Mouse (Mus musculus) MEL (cell line): ENCODE measurements at regions not wholly inside any gene's neighbourhood (a gene's known extent, or its start where the extent isn't known, plus 50 kb on each side); places are given as distances from the start of the nearest gene placed in this dataset.

ENCODE experiments used
- DNase-seq: peaks from one replicate; pipeline ENCODE4 v3.0.0; 2011; ENCODE audit warnings: low read depth, low spot score
- H3K27ac ChIP-seq: 2 replicates; pipeline ENCODE4 v1.5.1; 2012; ENCODE audit warnings: low read depth, mild to moderate bottlenecking, control low read depth, low read length, moderate library complexity; ENCODE audit not compliant: control insufficient read depth
- H3K27me3 ChIP-seq, 2 experiments: fragments of 150-350 bp in 1 of 2; sonication (generic) in 1 of 2; 2 replicates each; pipeline ENCODE4 v1.6.1; 2012; ENCODE audit warnings: low read length in 2 of 2, mild to moderate bottlenecking in 2 of 2, improper control_type of control experiment in 1 of 2, moderate library complexity in 1 of 2; ENCODE audit not compliant: insufficient read depth in 2 of 2, control insufficient read depth in 1 of 2
- H3K36me3 ChIP-seq, 2 experiments: 2 replicates each; pipeline ENCODE4 v1.6.1; 2012 to 2014; ENCODE audit warnings: low read length in 2 of 2, improper control_type of control experiment in 1 of 2, inconsistent platforms in 1 of 2, mild to moderate bottlenecking in 1 of 2; ENCODE audit not compliant: insufficient read depth in 2 of 2, control insufficient read depth in 1 of 2
- H3K4me1 ChIP-seq, 2 experiments: fragments of 150-350 bp in 1 of 2; sonication (generic) in 1 of 2; 2 replicates each; pipeline ENCODE4 v1.6.1; 2012; ENCODE audit warnings: low read length in 2 of 2, improper control_type of control experiment in 1 of 2, mild to moderate bottlenecking in 1 of 2; ENCODE audit not compliant: insufficient read depth in 2 of 2, control insufficient read depth in 1 of 2
- H3K4me3 ChIP-seq, 2 experiments: fragments of 150-350 bp in 1 of 2; sonication (generic) in 1 of 2; 2 replicates each; pipeline ENCODE4 v1.5.1; 2012; ENCODE audit warnings: low read depth in 2 of 2, low read length in 2 of 2, mild to moderate bottlenecking in 2 of 2, moderate library complexity in 2 of 2, control low read depth in 1 of 2, improper control_type of control experiment in 1 of 2; ENCODE audit not compliant: control insufficient read depth in 1 of 2, insufficient read depth in 1 of 2
- H3K79me2 ChIP-seq: 2 replicates; pipeline ENCODE4 v1.6.1; 2012; ENCODE audit warnings: mild to moderate bottlenecking, low read length, moderate library complexity; ENCODE audit not compliant: control insufficient read depth, poor library complexity, insufficient read depth
- H3K9ac ChIP-seq: 2 replicates; pipeline ENCODE4 v1.6.1; 2012; ENCODE audit warnings: low read depth, mild to moderate bottlenecking, control low read depth, low read length, moderate library complexity; ENCODE audit not compliant: control insufficient read depth, poor library complexity, severe bottlenecking
- H3K9me3 ChIP-seq: fragments of 150-350 bp; sonication (generic); replicated peaks from 2 replicates; pipeline ENCODE4 v1.6.1; 2012; ENCODE audit warnings: mild to moderate bottlenecking, low read length, improper control_type of control experiment, moderate library complexity; ENCODE audit not compliant: insufficient read depth
- BHLHE40 ChIP-seq: IDR thresholded peaks from 2 replicates; pipeline ENCODE4 v1.6.1; 2012; ENCODE audit warnings: low read depth, mild to moderate bottlenecking, inconsistent platforms, low read length, improper control_type of control experiment, borderline replicate concordance
- CHD2 ChIP-seq: IDR thresholded peaks from 2 replicates; pipeline ENCODE4 v1.6.1; 2011; ENCODE audit warnings: low read length, improper control_type of control experiment
- CTCF ChIP-seq, 3 experiments: IDR thresholded peaks in 2 of 3; conservative IDR thresholded peaks in 1 of 3; 2 replicates each; pipeline ENCODE4 v1.5.1; 2011 to 2012; ENCODE audit warnings: low read length in 3 of 3, low read depth in 2 of 3, mild to moderate bottlenecking in 2 of 3, improper control_type of control experiment in 1 of 3, inconsistent platforms in 1 of 3, mixed read lengths in 1 of 3, moderate library complexity in 1 of 3; ENCODE audit not compliant: control insufficient read depth in 1 of 3, insufficient read depth in 1 of 3, poor library complexity in 1 of 3, severe bottlenecking in 1 of 3
- E2F4 ChIP-seq: IDR thresholded peaks from 2 replicates; pipeline ENCODE4 v1.6.1; 2011; ENCODE audit warnings: low read depth, low read length, improper control_type of control experiment, borderline replicate concordance
- ELF1 ChIP-seq: IDR thresholded peaks from 2 replicates; pipeline ENCODE4 v1.6.1; 2014; ENCODE audit warnings: low read depth, mild to moderate bottlenecking, inconsistent platforms, low read length, improper control_type of control experiment, moderate library complexity
- EP300 ChIP-seq, 2 experiments: IDR thresholded peaks; 2 replicates each; pipeline ENCODE4 v1.6.1; 2011; ENCODE audit warnings: improper control_type of control experiment in 2 of 2, low read length in 2 of 2, low read depth in 1 of 2, mild to moderate bottlenecking in 1 of 2
- ETS1 ChIP-seq: IDR thresholded peaks from 2 replicates; pipeline ENCODE4 v1.6.1; 2012; ENCODE audit warnings: low read depth, mild to moderate bottlenecking, inconsistent platforms, low read length, improper control_type of control experiment, moderate library complexity
- HCFC1 ChIP-seq: IDR thresholded peaks from 2 replicates; pipeline ENCODE4 v1.6.1; 2012; ENCODE audit warnings: low read depth, mild to moderate bottlenecking, inconsistent platforms, low read length, improper control_type of control experiment, moderate library complexity
- MAFK ChIP-seq: IDR thresholded peaks from 2 replicates; pipeline ENCODE4 v1.6.1; 2011; ENCODE audit warnings: low read depth, mild to moderate bottlenecking, low read length, improper control_type of control experiment, borderline replicate concordance
- MEF2A ChIP-seq: IDR thresholded peaks from 2 replicates; pipeline ENCODE4 v1.6.1; 2014; ENCODE audit warnings: low read depth, mild to moderate bottlenecking, inconsistent platforms, low read length, improper control_type of control experiment; ENCODE audit not compliant: poor library complexity, insufficient replicate concordance, severe bottlenecking; ENCODE audit errors: extremely low read depth
- MXI1 ChIP-seq: IDR thresholded peaks from 2 replicates; pipeline ENCODE4 v1.6.1; 2011; ENCODE audit warnings: mild to moderate bottlenecking, low read depth, low read length, improper control_type of control experiment
- NELFE ChIP-seq: IDR thresholded peaks from 2 replicates; pipeline ENCODE4 v1.6.1; 2011; ENCODE audit warnings: low read depth, low read length, improper control_type of control experiment
- POLR2AphosphoS5 ChIP-seq: IDR thresholded peaks from 2 replicates; pipeline ENCODE4 v1.6.1; 2012; ENCODE audit warnings: low read depth, borderline replicate concordance, mild to moderate bottlenecking, inconsistent platforms, low read length, moderate library complexity, mixed read lengths
- RCOR1 ChIP-seq: IDR thresholded peaks from 2 replicates; pipeline ENCODE4 v1.6.1; 2012; ENCODE audit warnings: low read depth, mild to moderate bottlenecking, inconsistent platforms, low read length, improper control_type of control experiment
- SIN3A ChIP-seq: IDR thresholded peaks from 2 replicates; pipeline ENCODE4 v1.6.1; 2012; ENCODE audit warnings: low read length, improper control_type of control experiment, inconsistent platforms
- UBTF ChIP-seq: IDR thresholded peaks from 2 replicates; pipeline ENCODE4 v1.6.1; 2012; ENCODE audit warnings: low read depth, mild to moderate bottlenecking, inconsistent platforms, low read length, improper control_type of control experiment, moderate library complexity, borderline replicate concordance; ENCODE audit not compliant: insufficient read depth
- USF2 ChIP-seq, 2 experiments: IDR thresholded peaks; 2 replicates each; pipeline ENCODE4 v1.6.1; 2011 to 2012; ENCODE audit warnings: improper control_type of control experiment in 2 of 2, low read length in 2 of 2, borderline replicate concordance in 1 of 2, inconsistent platforms in 1 of 2, low read depth in 1 of 2, mild to moderate bottlenecking in 1 of 2; ENCODE audit not compliant: insufficient read depth in 1 of 2
- ZC3H11A ChIP-seq: IDR thresholded peaks from 2 replicates; pipeline ENCODE4 v1.6.1; 2012; ENCODE audit warnings: low read depth, mild to moderate bottlenecking, inconsistent platforms, low read length, improper control_type of control experiment
- ZKSCAN1 ChIP-seq: IDR thresholded peaks from 2 replicates; pipeline ENCODE4 v1.6.1; 2012; ENCODE audit warnings: low read depth, mild to moderate bottlenecking, inconsistent platforms, low read length, improper control_type of control experiment, moderate library complexity
- ZNF384 ChIP-seq: IDR thresholded peaks from 2 replicates; pipeline ENCODE4 v1.6.1; 2012; ENCODE audit warnings: low read depth, mild to moderate bottlenecking, inconsistent platforms, low read length, improper control_type of control experiment

DNA sequence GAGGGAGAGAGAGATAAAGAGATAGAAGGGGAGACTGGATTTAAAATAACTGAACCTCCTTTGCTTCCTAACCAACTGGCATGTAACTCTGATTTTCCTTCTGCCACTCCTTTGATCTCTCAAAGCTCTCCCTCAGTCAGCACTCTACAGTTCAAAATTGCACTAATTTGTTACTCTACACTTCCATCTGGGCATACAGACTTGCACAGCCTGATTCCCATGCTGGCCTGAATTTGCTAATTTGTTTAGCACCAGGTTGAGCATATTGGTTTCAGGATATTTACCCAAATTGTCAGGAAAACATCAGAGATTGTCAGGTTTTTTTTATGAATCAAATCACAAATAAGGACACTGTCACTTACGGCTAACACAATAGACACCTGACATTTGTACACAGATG lies 125.9 kb upstream of the Tapt1 start:
- Histone ChIP-seq H3K4me1 (no peaks in the 10 kb centered on the region), H3K27me3 (no peaks in the 10 kb centered on the region), H3K27ac (no peak overlapping the region), H3K9me3 (no peaks in the 10 kb centered on the region), H3K9ac (no peak overlapping the region), H3K79me2 (no peaks in the 10 kb centered on the region), H3K36me3 (no peaks in the 10 kb centered on the region), H3K4me3 (no peak overlapping the region)
- TF ChIP-seq MEF2A (no peak), NELFE (no peak), EP300 (IDR thresholded peaks at IDR 0.05; ENCODE audit: low read depth in 1 of 2, low read length in 2 of 2) (no peak), UBTF (no peak), ZKSCAN1 (no peak), ETS1 (no peak), BHLHE40 (no peak), E2F4 (no peak), SIN3A (no peak), ELF1 (no peak), MXI1 (no peak), HCFC1 (no peak), CTCF (IDR thresholded peaks at IDR 0.05 in 2 of 3, conservative IDR thresholded peaks at IDR 0.05 in 1 of 3; ENCODE audit: control insufficient read depth in 1 of 3, insufficient read depth in 1 of 3, low read depth in 2 of 3, low read length in 3 of 3, poor library complexity in 1 of 3, severe bottlenecking in 1 of 3) (no peak), USF2 (IDR thresholded peaks at IDR 0.05; ENCODE audit: borderline replicate concordance in 1 of 2, insufficient read depth in 1 of 2, low read depth in 1 of 2, low read length in 2 of 2) (no peak), CHD2 (no peak), ZNF384 (no peak)
- no peak for DNase-seq

DNA sequence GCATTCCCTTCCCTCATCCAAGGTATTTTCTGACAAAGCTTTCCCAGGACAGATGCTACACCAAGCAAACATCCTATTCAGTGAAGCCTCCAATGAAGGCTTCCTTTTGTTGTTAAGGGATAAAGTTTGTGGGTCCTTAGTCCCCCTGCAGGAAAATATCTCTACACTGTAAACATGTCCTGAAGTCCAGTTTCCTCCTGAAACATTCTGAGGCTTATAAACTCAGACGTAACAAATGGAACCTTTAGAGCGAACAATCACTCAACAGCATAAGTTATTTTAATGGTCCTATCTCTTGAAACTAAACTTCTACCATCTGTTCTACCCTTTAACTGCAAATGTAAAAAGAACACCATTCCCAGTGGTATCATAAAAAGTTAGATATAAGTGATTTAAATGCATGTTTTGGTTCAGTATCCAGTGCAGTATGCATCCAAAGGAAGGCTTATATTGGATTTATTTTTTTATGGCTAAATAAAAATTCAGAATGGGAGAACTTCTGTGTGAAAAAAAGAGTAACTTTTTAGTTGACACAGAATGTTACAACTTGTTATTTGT lies 115.1 kb upstream of the Tapt1 start:
- DNase-seq, result no peak
- Histone ChIP-seq H3K27ac (no peak overlapping the region), H3K79me2 (no peaks in the 10 kb centered on the region)

More for the DNA sequence above, 115.1 kb upstream of the Tapt1 start:
- TF ChIP-seq BHLHE40, result no peak
- no peak for TF ChIP-seq MXI1
- TF ChIP-seq ETS1, result no peak
- TF ChIP-seq MAFK, result no peak
- no peak for TF ChIP-seq UBTF
- TF ChIP-seq ZC3H11A, result no peak
- no peak for TF ChIP-seq ELF1
- TF ChIP-seq POLR2AphosphoS5, result no peak
- TF ChIP-seq RCOR1, result no peak
- Histone ChIP-seq H3K4me3 (no peak overlapping the region), H3K27me3 (no peaks in the 10 kb centered on the region), H3K4me1 (no peaks in the 10 kb centered on the region), H3K36me3 (no peaks in the 10 kb centered on the region), H3K9ac (no peak overlapping the region), H3K9me3 (no peaks in the 10 kb centered on the region)
